In the genomic region with DNA sequence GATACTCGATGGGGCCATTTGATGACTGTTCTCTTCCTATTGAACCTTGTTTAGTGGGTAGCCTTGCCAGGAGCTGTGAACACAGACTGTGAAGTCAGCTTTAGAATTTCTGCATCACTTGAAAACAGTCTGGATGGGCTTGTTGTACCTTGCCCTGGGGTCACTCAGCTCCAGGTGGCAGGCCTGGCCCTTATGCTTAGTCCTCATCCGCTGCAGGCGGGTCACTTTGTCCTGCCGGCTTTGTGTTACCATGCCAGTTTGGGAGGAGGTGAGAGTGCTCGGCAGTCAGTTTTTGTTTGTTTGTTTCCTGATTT, we compare ENCODE assay signal across 8 mouse cellular contexts. TPM values are rescaled to one million over a fixed set of nuclear protein-coding genes. Genes with fewer than 3 reads are reported as not detected.
DNase-seq lines count a peak whose midpoint lies in the region; ATAC-seq and TF ChIP-seq lines count a peak whose summit lies in the region.

No protein-coding gene starts in this region.

- peak overlapping the region; percentile 90 for H3K4me2 ChIP-seq in intestine, embryonic 14.5 days (ENCODE audit: low read length)

- WGBS in heart, adult 2 months: 28% methylated on average over 5 of the region's 5 CpGs
- 39% methylated on average over 5 of the region's 5 CpGs for WGBS in intestine, embryonic 14.5 days
- 26% methylated on average over 5 of the region's 5 CpGs for WGBS in midbrain, embryonic 10.5 days

- peak overlapping the region; percentile 78 for H3K4me3 ChIP-seq in heart, adult 2 months
- peak overlapping the region; percentile 77 for H3K4me3 ChIP-seq in intestine, embryonic 14.5 days (ENCODE audit: low read depth, low read length)
- peak overlapping the region; percentile 81 for H3K4me3 ChIP-seq in midbrain, embryonic 10.5 days

- intact Hi-C loops in heart, adult 2 months (cut with DNase I): no loop called here
- intact Hi-C loops in left cerebral cortex, postnatal 4 days (cut with DNase I): no loop called here

- H3K27ac ChIP-seq in heart, adult 2 months: peak overlapping the region; percentile 89
- no peak overlapping the region for H3K27ac ChIP-seq in intestine, embryonic 14.5 days (ENCODE audit: low read depth)
- H3K27ac ChIP-seq in midbrain, embryonic 10.5 days (replicated peaks): peak overlapping the region; percentile 94

- no peak for TF ChIP-seq CTCF in heart, adult 2 months (IDR thresholded peaks at IDR 0.05)

- H3K27me3 ChIP-seq in heart, adult 2 months (ENCODE audit: control insufficient read depth, insufficient read depth, low read length): no peaks in the 10 kb centered on the region
- no peaks in the 10 kb centered on the region for H3K27me3 ChIP-seq in intestine, embryonic 14.5 days (replicated peaks; ENCODE audit: control insufficient read depth, insufficient read depth, low read length)
- H3K27me3 ChIP-seq in midbrain, embryonic 10.5 days (ENCODE audit: low read depth, poor library complexity, severe bottlenecking): no peaks in the 10 kb centered on the region

- ATAC-seq in intestine, embryonic 14.5 days (replicated peaks; ENCODE audit: low FRiP score, low TSS enrichment, low read depth): no peak

- H3K36me3 ChIP-seq in heart, adult 2 months (ENCODE audit: control insufficient read depth, insufficient read depth, low read length): no peaks in the 10 kb centered on the region
- H3K36me3 ChIP-seq in intestine, embryonic 14.5 days (ENCODE audit: control insufficient read depth, insufficient read depth, low read length): 0 out of 2 replicates have a peak, but pooled peaks cover 11% of the 10 kb centered on the region
- H3K36me3 ChIP-seq in midbrain, embryonic 10.5 days: peaks cover 33% of the 10 kb centered on the region

- no peak for TF ChIP-seq POLR2A in heart, adult 2 months (IDR thresholded peaks at IDR 0.05; ENCODE audit: insufficient read depth, low read depth, low read length)

- TF ChIP-seq EP300 in heart, adult 2 months (IDR thresholded peaks at IDR 0.05; ENCODE audit: insufficient read depth, low read depth, low read length): no peak

- H3K9ac ChIP-seq in heart, adult 2 months (ENCODE audit: low read depth, low read length): peak overlapping the region; percentile 89
- H3K9ac ChIP-seq in intestine, embryonic 14.5 days (ENCODE audit: low read length): peak overlapping the region; percentile 78

- DNase-seq in heart, adult 2 months: no peak
- DNase-seq in heart, adult 9 months (ENCODE audit: low spot score in 2 of 2): no peak
- peak; percentile 56 for DNase-seq in adipocyte (ENCODE audit: low spot score)
- no peak for DNase-seq in intestine, embryonic 14.5 days (ENCODE audit: low spot score)
- no peak for DNase-seq in midbrain, embryonic 10.5 days (ENCODE audit: low spot score)
- no peak for DNase-seq in right cerebral cortex, postnatal 4 days
- no peak for DNase-seq in adrenal gland, postnatal 25 days
- DNase-seq in left cerebral cortex, postnatal 4 days: no peak

- peaks cover 7% of the 10 kb centered on the region for H3K4me1 ChIP-seq in heart, adult 2 months (ENCODE audit: control insufficient read depth, insufficient read depth, low read length)
- peaks cover 9% of the 10 kb centered on the region for H3K4me1 ChIP-seq in intestine, embryonic 14.5 days (replicated peaks; ENCODE audit: control insufficient read depth, insufficient read depth, low read length)
- H3K4me1 ChIP-seq in midbrain, embryonic 10.5 days: peaks cover 31% of the 10 kb centered on the region

- no peaks in the 10 kb centered on the region for H3K79me2 ChIP-seq in heart, adult 2 months (replicated peaks; ENCODE audit: control insufficient read depth, insufficient read depth, low read length)

- H3K9me3 ChIP-seq in intestine, embryonic 14.5 days (ENCODE audit: control insufficient read depth, low read length): no peaks in the 10 kb centered on the region
- H3K9me3 ChIP-seq in midbrain, embryonic 10.5 days (replicated peaks): no peaks in the 10 kb centered on the region

RNA-seq across cellular contexts. Expression of gene Grhpr, which starts 0.7 kb away (rescaled TPM):
- total RNA-seq in heart, adult 2 months (2021): 10 to 100 TPM; 32.2 to 38.4 TPM
- 60.7 and 66.6 TPM in 2 replicates for polyA plus RNA-seq in heart, adult 2 months (2012; rRNA removed)
- polyA plus RNA-seq in intestine, embryonic 14.5 days (2014; fragmentation: Nextera tagmentation; extraction: Ambion mirVana): 64.3 and 70.6 TPM in 2 replicates
- 52.9 and 68.7 TPM in 2 replicates for polyA plus RNA-seq in midbrain, embryonic 10.5 days (2016; fragmentation: Nextera tagmentation; extraction: Ambion mirVana)
- total RNA-seq in adrenal gland, postnatal 25 days (2021): 196 and 217 TPM in 2 replicates
- total RNA-seq in left cerebral cortex, postnatal 4 days (2021): 10 to 100 TPM in 1 of 2 experiments, 1 to 10 TPM in 1; 9.8 to 12.0 TPM

RNA-seq across cellular contexts. Expression of gene Zbtb5, which starts 30.3 kb away (rescaled TPM):
- 1 to 10 TPM; 3.8 to 5.4 TPM for total RNA-seq in heart, adult 2 months (2021)
- polyA plus RNA-seq in heart, adult 2 months (2012; rRNA removed): 5.8 and 6.6 TPM in 2 replicates
- polyA plus RNA-seq in intestine, embryonic 14.5 days (2014; fragmentation: Nextera tagmentation; extraction: Ambion mirVana): 21.4 and 23.7 TPM in 2 replicates
- polyA plus RNA-seq in midbrain, embryonic 10.5 days (2016; fragmentation: Nextera tagmentation; extraction: Ambion mirVana): 34.5 and 39.4 TPM in 2 replicates
- total RNA-seq in adrenal gland, postnatal 25 days (2021): 12.8 and 15.3 TPM in 2 replicates
- total RNA-seq in left cerebral cortex, postnatal 4 days (2021): 10 to 100 TPM; 30.9 to 33.0 TPM

RNA-seq across cellular contexts. Expression of gene Polr1e, which starts 36.5 kb away (rescaled TPM):
- 10 to 100 TPM; 19.4 to 20.0 TPM for total RNA-seq in heart, adult 2 months (2021)
- 12.6 and 18.2 TPM in 2 replicates for polyA plus RNA-seq in heart, adult 2 months (2012; rRNA removed)
- 41.8 and 44.8 TPM in 2 replicates for polyA plus RNA-seq in intestine, embryonic 14.5 days (2014; fragmentation: Nextera tagmentation; extraction: Ambion mirVana)
- 53.4 and 58.0 TPM in 2 replicates for polyA plus RNA-seq in midbrain, embryonic 10.5 days (2016; fragmentation: Nextera tagmentation; extraction: Ambion mirVana)
- total RNA-seq in adrenal gland, postnatal 25 days (2021): 13.1 and 14.3 TPM in 2 replicates
- total RNA-seq in left cerebral cortex, postnatal 4 days (2021): 10 to 100 TPM; 21.0 to 22.6 TPM
